Mouse (Mus musculus): ENCODE measurements around the gene Iars.
"Not testable (repeated sequence)": the region's sequence is repeated elsewhere in the genome, so short reads cannot be mapped to it uniquely, and the experiment has no call there.

DNA sequence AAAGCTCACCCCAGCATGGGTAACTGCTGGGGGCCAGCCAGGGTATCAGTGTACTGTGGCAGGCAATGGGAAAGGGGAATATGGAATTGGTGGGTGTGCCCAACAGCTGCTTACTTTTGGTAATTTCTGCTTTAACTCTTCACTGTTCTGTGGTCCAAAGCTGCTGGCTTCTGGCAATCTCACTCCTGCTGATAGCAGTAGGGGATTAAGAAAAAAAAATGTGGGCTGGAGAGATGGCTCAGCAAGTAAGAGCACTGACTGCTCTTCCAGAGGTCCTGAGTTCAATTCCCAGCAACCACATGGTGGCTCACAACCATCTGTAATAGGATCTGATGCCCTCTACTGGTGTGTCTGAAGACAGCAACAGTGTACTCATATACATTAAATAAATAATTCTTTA is 89.6 kb downstream of the Iars start:
- TF ChIP-seq CTCF, EP300 (IDR thresholded peaks at IDR 0.05): not testable (repeated sequence)
